In the genomic region with DNA sequence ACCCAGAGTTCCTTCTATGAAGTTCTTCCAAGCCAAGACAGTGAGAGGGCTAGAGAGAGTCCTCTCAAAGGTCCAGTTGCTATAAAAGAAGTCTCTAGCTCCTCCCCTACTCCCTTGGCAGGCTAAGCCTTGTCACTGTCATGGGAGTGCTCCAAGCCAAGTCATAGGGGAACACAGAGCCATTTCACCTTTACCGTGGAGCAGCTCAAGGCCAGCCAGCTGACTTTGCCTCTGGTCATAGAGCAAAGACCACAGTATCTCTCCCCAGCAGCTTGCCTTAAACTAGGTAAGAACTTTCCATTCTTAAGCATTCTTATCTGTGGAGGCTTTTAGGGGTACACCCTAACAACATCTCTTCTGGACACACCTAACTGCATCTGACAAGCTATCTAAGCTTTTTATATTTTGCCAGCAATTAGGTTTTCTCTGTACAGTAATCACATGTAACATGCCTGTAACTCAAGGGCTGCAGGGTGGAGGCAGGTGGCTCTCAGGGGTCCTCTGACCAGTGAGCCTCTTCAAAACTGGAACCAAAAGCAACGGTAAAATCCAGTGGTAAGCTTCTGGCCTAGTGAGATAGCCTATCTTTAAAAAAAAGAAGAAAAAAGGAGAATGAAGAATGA, we compare ENCODE assay signal across 8 mouse cellular contexts. TPM values are rescaled to one million over a fixed set of nuclear protein-coding genes. Genes with fewer than 3 reads are reported as not detected.
DNase-seq lines count a peak whose midpoint lies in the region; ATAC-seq and TF ChIP-seq lines count a peak whose summit lies in the region.

No protein-coding gene starts in this region.

- H3K4me1 ChIP-seq in heart, embryonic 12.5 days (replicated peaks): peaks cover 29% of the 10 kb centered on the region

- WGBS in heart, embryonic 12.5 days: 61% methylated on average over 2 of the region's 2 CpGs

- H3K4me2 ChIP-seq in heart, embryonic 12.5 days: no peak overlapping the region

- no peak overlapping the region for H3K4me3 ChIP-seq in heart, embryonic 12.5 days
- H3K4me3 ChIP-seq in left cerebral cortex, adult 2 months: no peak overlapping the region

- no peaks in the 10 kb centered on the region; the same call in 1 of the 2 replicates for H3K9me3 ChIP-seq in heart, embryonic 12.5 days (replicated peaks)

- no peak for ATAC-seq in heart, embryonic 12.5 days (ENCODE audit: insufficient number of reproducible peaks, low FRiP score)
- ATAC-seq in megakaryocyte progenitor cell, adult 5-6 weeks (replicated peaks; ENCODE audit: poor library complexity): peak; percentile 69

- TF ChIP-seq CTCF in left cerebral cortex, adult 2 months (IDR thresholded peaks at IDR 0.05): no peak

- peaks cover 12% of the 10 kb centered on the region for H3K36me3 ChIP-seq in heart, embryonic 12.5 days

- intact Hi-C loops in left cerebral cortex, adult 2 months (cut with DNase I): no loop called here

- peak overlapping the region; percentile 40 for H3K27ac ChIP-seq in heart, embryonic 12.5 days (ENCODE audit: poor library complexity, severe bottlenecking)
- H3K27ac ChIP-seq in left cerebral cortex, adult 2 months: no peak overlapping the region

- no peaks in the 10 kb centered on the region for H3K27me3 ChIP-seq in heart, embryonic 12.5 days (replicated peaks)

- no peak overlapping the region for H3K9ac ChIP-seq in heart, embryonic 12.5 days

- DNase-seq in spleen, postnatal 10 days (ENCODE audit: low spot score in 2 of 2): peak; percentile 27 to 32
- no peak for DNase-seq in spleen, postnatal 14 days (ENCODE audit: low spot score in 2 of 2)
- peak; percentile 70 for DNase-seq in cerebellum, adult 9-11 months
- DNase-seq in left cerebral cortex, adult 11 months (ENCODE audit: low spot score): no peak
- no peak for DNase-seq in left cerebral cortex, adult 2 months (ENCODE audit: extremely low spot score in 1 of 2, low spot score in 2 of 2)
- DNase-seq in frontal cortex, postnatal 10 days (ENCODE audit: low spot score in 2 of 2): no peak

RNA-seq across cellular contexts. Expression of a gene that starts 4.4 kb away (rescaled TPM):
- 21.0 and 25.9 TPM in 2 replicates for polyA plus RNA-seq in heart, embryonic 12.5 days (2016; fragmentation: Nextera tagmentation; extraction: Ambion mirVana)
- 8.5 and 11.8 TPM in 2 replicates for total RNA-seq in megakaryocyte progenitor cell, adult 5-6 weeks (2015)
- 9.8 and 11.2 TPM in 2 replicates for total RNA-seq in megakaryocyte progenitor cell, adult 5-6 weeks (2017)
- 100 to 1,000 TPM; 161 to 171 TPM for total RNA-seq in left cerebral cortex, adult 2 months (2021)

RNA-seq across cellular contexts. Expression of a gene that starts 19.4 kb away (rescaled TPM):
- polyA plus RNA-seq in heart, embryonic 12.5 days (2016; fragmentation: Nextera tagmentation; extraction: Ambion mirVana): 19.9 and 20.2 TPM in 2 replicates
- total RNA-seq in megakaryocyte progenitor cell, adult 5-6 weeks (2015): 1.6 and 2.4 TPM in 2 replicates
- total RNA-seq in megakaryocyte progenitor cell, adult 5-6 weeks (2017): 1.3 and 2.5 TPM in 2 replicates
- 10 to 100 TPM; 52.2 to 53.9 TPM for total RNA-seq in left cerebral cortex, adult 2 months (2021)

RNA-seq across cellular contexts. Expression of a gene that starts 35.1 kb away (rescaled TPM):
- polyA plus RNA-seq in heart, embryonic 12.5 days (2016; fragmentation: Nextera tagmentation; extraction: Ambion mirVana): 124 and 130 TPM in 2 replicates
- total RNA-seq in megakaryocyte progenitor cell, adult 5-6 weeks (2015): 12.1 and 12.6 TPM in 2 replicates
- total RNA-seq in megakaryocyte progenitor cell, adult 5-6 weeks (2017): 9.3 and 14.5 TPM in 2 replicates
- 10 to 100 TPM; 49.4 to 53.3 TPM for total RNA-seq in left cerebral cortex, adult 2 months (2021)

Comparison
In these comparisons a context has a peak if more than half of its experiments do, and no peak if none do; other contexts are left out.
1. DNase-seq: peak in spleen, postnatal 10 days (2 of 2) and cerebellum, adult 9-11 months (single experiment); none in spleen, postnatal 14 days (0 of 2), left cerebral cortex, adult 11 months (single experiment), left cerebral cortex, adult 2 months (0 of 2) and frontal cortex, postnatal 10 days (0 of 2).
2. RNA of a gene that starts 4.4 kb away (total RNA-seq): 161 to 171 TPM in left cerebral cortex, adult 2 months; 8.5 to 11.8 TPM in megakaryocyte progenitor cell, adult 5-6 weeks; every median in the first group is over 10 times any median in the second.
3. RNA of a gene that starts 19.4 kb away (total RNA-seq): 52.2 to 53.9 TPM in left cerebral cortex, adult 2 months; 1.3 to 2.5 TPM in megakaryocyte progenitor cell, adult 5-6 weeks; every median in the first group is over 10 times any median in the second.